Comparison of ENCODE assay signal across 31 mouse cellular contexts in the genomic region with DNA sequence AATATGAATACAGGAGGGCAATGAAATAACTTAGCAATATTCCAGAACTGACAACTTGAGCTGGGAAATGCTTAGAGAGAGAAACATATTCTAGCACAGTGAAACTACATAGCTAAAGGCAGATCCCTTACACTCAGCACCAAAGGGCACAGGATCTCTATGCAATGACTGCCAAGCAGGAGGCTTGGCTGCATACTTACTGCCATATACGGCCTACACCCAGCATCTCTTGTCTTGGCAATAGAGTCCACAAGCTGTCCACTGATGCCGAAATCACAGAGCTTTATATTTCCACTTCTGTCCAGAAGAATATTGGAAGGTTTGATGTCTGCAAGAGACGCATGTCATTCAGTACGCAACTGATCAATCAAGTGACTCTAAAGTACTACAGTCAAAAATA.
DNase-seq lines count a peak whose midpoint lies in the region; ATAC-seq and TF ChIP-seq lines count a peak whose summit lies in the region.
"Had no signal": no experiment of that assay in that cellular context is flagged by ENCODE, and none has a peak within 500 bp of the region (broad histone marks: within the 10 kb centered on the region; RNA-seq: fewer than 3 reads in every experiment).

No protein-coding gene starts in this region.

- peaks cover 19% of the 10 kb centered on the region for H3K36me3 ChIP-seq in kidney, embryonic 16.5 days (ENCODE audit: insufficient read depth, low read length)

- H3K4me2 ChIP-seq in kidney, embryonic 16.5 days (replicated peaks; ENCODE audit: low read depth, low read length): no peak overlapping the region
- H3K4me2 ChIP-seq: forebrain, embryonic 13.5 days; heart, embryonic 12.5 days; hindbrain, embryonic 14.5 days; kidney, embryonic 15.5 days; limb, embryonic 15.5 days; liver, embryonic 13.5 days; midbrain, embryonic 15.5 days; neural tube, embryonic 15.5 days had no signal

- no peak overlapping the region for H3K4me3 ChIP-seq in layer of hippocampus, adult 2 months
- no peak overlapping the region for H3K4me3 ChIP-seq in cerebellum, adult 2 months (replicated peaks; ENCODE audit: insufficient read depth, low read depth, low read length)
- no peak overlapping the region for H3K4me3 ChIP-seq in kidney, embryonic 16.5 days (ENCODE audit: low read length)
- H3K4me3 ChIP-seq: forebrain, embryonic 13.5 days; heart, adult 2 months; heart, embryonic 12.5 days; kidney, embryonic 15.5 days; limb, embryonic 10.5 days; limb, embryonic 15.5 days; liver, embryonic 13.5 days; midbrain, embryonic 10.5 days; midbrain, embryonic 15.5 days; neural tube, embryonic 15.5 days had no signal

- TF ChIP-seq CTCF in layer of hippocampus, adult 2 months (conservative IDR thresholded peaks at IDR 0.05): no peak
- TF ChIP-seq CTCF in cerebellum, adult 2 months (IDR thresholded peaks at IDR 0.05; ENCODE audit: borderline replicate concordance, insufficient read depth, low read depth, low read length): no peak

- H3K27ac ChIP-seq in layer of hippocampus, adult 2 months: peak overlapping the region; percentile 49; the same call in 1 of the 2 replicates
- H3K27ac ChIP-seq in cerebellum, adult 2 months (ENCODE audit: insufficient read depth, low read length): 0 out of 2 replicates have a peak overlapping the region, but pooled peaks have one; percentile 64
- no peak overlapping the region for H3K27ac ChIP-seq in kidney, embryonic 16.5 days (ENCODE audit: low read length)
- H3K27ac ChIP-seq: forebrain, embryonic 13.5 days; heart, adult 2 months; hindbrain, embryonic 14.5 days; kidney, embryonic 15.5 days; limb, embryonic 10.5 days; limb, embryonic 15.5 days; liver, embryonic 13.5 days; macrophage; midbrain, embryonic 10.5 days; midbrain, embryonic 15.5 days; neural tube, embryonic 15.5 days had no signal

- H3K4me1 ChIP-seq in cerebellum, adult 2 months (ENCODE audit: control insufficient read depth, insufficient read depth, low read length): peaks cover 13% of the 10 kb centered on the region; the same call in 1 of the 2 replicates
- no peaks in the 10 kb centered on the region for H3K4me1 ChIP-seq in kidney, embryonic 16.5 days (ENCODE audit: insufficient read depth, low read length)
- H3K4me1 ChIP-seq: forebrain, embryonic 13.5 days; heart, embryonic 12.5 days; kidney, embryonic 15.5 days; limb, embryonic 10.5 days; limb, embryonic 15.5 days; liver, embryonic 13.5 days; midbrain, embryonic 10.5 days; midbrain, embryonic 15.5 days; neural tube, embryonic 15.5 days had no signal

- 22% methylated on average over 4 of the region's 4 CpGs for WGBS in cerebellum, adult 2 months
- WGBS in kidney, embryonic 16.5 days: 95% methylated on average over 4 of the region's 4 CpGs

- H3K27me3 ChIP-seq in cerebellum, adult 2 months (ENCODE audit: control insufficient read depth, insufficient read depth, low read length): no peaks in the 10 kb centered on the region
- H3K27me3 ChIP-seq in kidney, embryonic 16.5 days (ENCODE audit: insufficient read depth, low read length): no peaks in the 10 kb centered on the region
- H3K27me3 ChIP-seq: forebrain, embryonic 13.5 days; heart, embryonic 12.5 days; kidney, embryonic 15.5 days; limb, embryonic 15.5 days; liver, embryonic 13.5 days; midbrain, embryonic 15.5 days; neural tube, embryonic 15.5 days had no signal

- DNase-seq in layer of hippocampus, adult 2 months (ENCODE audit: low spot score in 2 of 2): no peak
- DNase-seq in layer of hippocampus, adult 18-20 months (ENCODE audit: low spot score in 2 of 2): no peak
- DNase-seq in cerebellum, adult 2 months: peak; percentile 31 to 78
- DNase-seq in cerebellum, postnatal 14 days: peak; percentile 17 to 55
- DNase-seq in thymus, postnatal 25 days: no peak
- no peak for DNase-seq in lung, postnatal 4 days
- DNase-seq: adrenal gland, postnatal 25 days; B cell, adult 2 months; gastrocnemius, postnatal 10 days; heart, adult 2 months; heart, postnatal 4 days; kidney, postnatal 36 days; layer of hippocampus, postnatal 36 days; liver, embryonic 13.5 days; lung, adult 18-20 months; retina, postnatal 1 day; right cerebral cortex, postnatal 14 days; thymus, postnatal 14 days had no signal

- H3K9me3 ChIP-seq in kidney, embryonic 16.5 days (ENCODE audit: low read length): no peaks in the 10 kb centered on the region
- H3K9me3 ChIP-seq: forebrain, embryonic 13.5 days; heart, embryonic 12.5 days; kidney, embryonic 15.5 days; limb, embryonic 10.5 days; limb, embryonic 15.5 days; liver, embryonic 13.5 days; midbrain, embryonic 10.5 days; midbrain, embryonic 15.5 days; neural tube, embryonic 15.5 days had no signal

- TF ChIP-seq POLR2A in cerebellum, adult 2 months (IDR thresholded peaks at IDR 0.05; ENCODE audit: borderline replicate concordance, insufficient read depth, low read length): no peak

- H3K9ac ChIP-seq in kidney, embryonic 16.5 days (replicated peaks; ENCODE audit: low read length): no peak overlapping the region
- H3K9ac ChIP-seq: forebrain, embryonic 13.5 days; heart, embryonic 12.5 days; hindbrain, embryonic 14.5 days; kidney, embryonic 15.5 days; limb, embryonic 15.5 days; liver, embryonic 13.5 days; midbrain, embryonic 15.5 days; neural tube, embryonic 15.5 days had no signal

- ATAC-seq in kidney, embryonic 16.5 days (ENCODE audit: low FRiP score, low TSS enrichment): no peak
- ATAC-seq: forebrain, embryonic 13.5 days; intestine, postnatal 0 days; lung, postnatal 0 days; midbrain, embryonic 15.5 days had no signal

Comparison
In these comparisons a context has a peak if more than half of its experiments do, and no peak if none do; other contexts are left out.
1. DNase-seq: peak in cerebellum, adult 2 months (2 of 2) and cerebellum, postnatal 14 days (2 of 2); none in layer of hippocampus, adult 2 months (0 of 2), layer of hippocampus, adult 18-20 months (0 of 2), thymus, postnatal 25 days (single experiment) and lung, postnatal 4 days (0 of 2).